Mouse (Mus musculus): Measurements from ENCODE around the gene Smpx. TPM values are rescaled to one million over a fixed set of nuclear protein-coding genes. Genes with fewer than 3 reads are reported as not detected.

Smpx gene
- total RNA-seq, 2 experiments from 2014 or later: not detected

Other genes starting within 250 kb of the Smpx start
- 72.2 and 75.0 TPM in 2 replicates for gene Sms, start 206.6 kb upstream of the Smpx start, total RNA-seq (2015)
- gene Sms, start 206.6 kb upstream of the Smpx start, total RNA-seq (2017): 66.5 and 67.4 TPM in 2 replicates
- gene Yy2, start 129.9 kb upstream of the Smpx start, total RNA-seq (2015): 4.3 and 8.7 TPM in 2 replicates
- gene Yy2, start 129.9 kb upstream of the Smpx start, total RNA-seq (2017): 2.9 and 4.0 TPM in 2 replicates
- gene Mbtps2, start 100.2 kb upstream of the Smpx start, total RNA-seq (2015): 24.9 and 28.4 TPM in 2 replicates
- 9.5 and 14.1 TPM in 2 replicates for gene Mbtps2, start 100.2 kb upstream of the Smpx start, total RNA-seq (2017)
- gene Klhl34, start 119.5 kb downstream of the Smpx start, total RNA-seq (2015): not detected in 2 replicates
- not detected in 2 replicates for gene Klhl34, start 119.5 kb downstream of the Smpx start, total RNA-seq (2017)